Mouse (Mus musculus): Measurements from ENCODE around the gene Crtc2. TPM values are rescaled to one million over a fixed set of nuclear protein-coding genes. Genes with fewer than 3 reads are reported as not detected.

The Crtc2 gene
- polyA plus RNA-seq, 1 experiment from 2014 or later, result 23.7 TPM

- H3K4me2 ChIP-seq, result no peak overlapping the region
- no peaks in the 10 kb centered on the region for H3K9me3 ChIP-seq
- 90% methylated on average over 4 of the region's 4 CpGs for WGBS
- H3K27me3 ChIP-seq, result no peaks in the 10 kb centered on the region
- peaks cover 23% of the 10 kb centered on the region for H3K4me1 ChIP-seq (replicated peaks)
- peaks cover 66% of the 10 kb centered on the region for H3K36me3 ChIP-seq
- ATAC-seq (ENCODE audit: low read depth), result no peak
- H3K4me3 ChIP-seq, result no peak overlapping the region
- H3K9ac ChIP-seq, result no peak overlapping the region
- no peak overlapping the region for H3K27ac ChIP-seq (replicated peaks)
These were observed 4.6 kb downstream of the Crtc2 start for GRCm38 (mm10) chr3:90258521-90258920.

DNA sequence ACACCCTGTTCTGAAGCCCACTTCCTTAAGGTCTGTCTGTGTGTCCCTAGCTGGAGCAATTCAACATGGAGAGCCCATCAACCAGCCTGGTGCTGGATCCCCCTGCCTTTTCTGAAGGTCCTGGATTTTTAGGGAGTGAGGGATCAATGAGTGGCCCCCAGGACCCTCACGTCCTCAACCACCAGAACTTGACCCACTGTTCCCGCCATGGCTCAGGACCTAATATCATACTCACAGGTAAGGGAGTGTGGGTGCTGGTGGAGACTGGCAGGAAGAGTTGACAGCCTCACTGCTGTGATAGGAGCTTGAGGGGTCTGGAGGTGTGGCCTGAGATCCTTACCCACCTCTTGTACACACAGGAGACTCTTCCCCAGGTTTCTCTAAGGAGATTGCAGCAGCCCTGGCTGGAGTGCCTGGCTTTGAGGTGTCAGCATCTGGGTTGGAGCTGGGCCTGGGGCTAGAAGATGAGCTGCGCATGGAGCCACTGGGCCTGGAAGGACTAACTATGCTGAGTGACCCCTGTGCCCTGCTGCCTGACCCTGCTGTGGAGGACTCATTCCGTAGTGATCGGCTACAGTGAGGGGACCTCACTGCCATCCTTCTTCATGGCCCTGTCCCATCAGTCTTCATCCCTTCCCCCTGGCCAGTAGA, 9.3 kb downstream of the Crtc2 start:
- Histone ChIP-seq H3K4me2 (no peak overlapping the region), H3K9ac (no peak overlapping the region), H3K4me1 (replicated peaks) (peaks cover 11% of the 10 kb centered on the region), H3K36me3 (peaks cover 60% of the 10 kb centered on the region), H3K27ac (replicated peaks) (no peak overlapping the region), H3K4me3 (no peak overlapping the region), H3K27me3 (no peaks in the 10 kb centered on the region), H3K9me3 (no peaks in the 10 kb centered on the region)
- no peak for ATAC-seq (ENCODE audit: low read depth)
- WGBS, result 90% methylated on average over 5 of the region's 5 CpGs

DNA sequence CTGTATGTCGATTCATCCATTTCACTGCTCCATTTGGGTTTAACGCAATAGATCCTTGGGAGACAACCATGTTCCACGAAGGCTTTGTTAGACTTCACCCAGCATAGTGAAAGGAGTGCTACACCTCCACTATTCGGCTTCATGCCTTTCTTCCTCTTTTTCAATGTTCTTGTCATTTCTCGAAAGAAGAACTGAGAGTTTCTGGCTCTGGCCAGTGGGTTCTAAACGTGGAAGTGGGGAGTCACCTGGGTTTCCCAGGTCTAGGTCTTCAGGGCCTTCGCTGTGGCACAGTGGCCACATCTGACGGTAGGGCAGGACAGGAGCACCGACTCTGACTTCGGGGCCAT, 10.7 kb downstream of the Crtc2 start:
- Histone ChIP-seq H3K4me1 (replicated peaks) (peaks cover 11% of the 10 kb centered on the region), H3K9ac (peak overlapping the region; percentile 93), H3K27ac (replicated peaks) (peak overlapping the region; percentile 96), H3K4me3 (peak overlapping the region; percentile 82), H3K36me3 (peaks cover 55% of the 10 kb centered on the region), H3K27me3 (no peaks in the 10 kb centered on the region), H3K9me3 (no peaks in the 10 kb centered on the region), H3K4me2 (peak overlapping the region; percentile 73)
- ATAC-seq (ENCODE audit: low read depth), result no peak
- 34% methylated on average over 10 of the region's 10 CpGs for WGBS

DNA sequence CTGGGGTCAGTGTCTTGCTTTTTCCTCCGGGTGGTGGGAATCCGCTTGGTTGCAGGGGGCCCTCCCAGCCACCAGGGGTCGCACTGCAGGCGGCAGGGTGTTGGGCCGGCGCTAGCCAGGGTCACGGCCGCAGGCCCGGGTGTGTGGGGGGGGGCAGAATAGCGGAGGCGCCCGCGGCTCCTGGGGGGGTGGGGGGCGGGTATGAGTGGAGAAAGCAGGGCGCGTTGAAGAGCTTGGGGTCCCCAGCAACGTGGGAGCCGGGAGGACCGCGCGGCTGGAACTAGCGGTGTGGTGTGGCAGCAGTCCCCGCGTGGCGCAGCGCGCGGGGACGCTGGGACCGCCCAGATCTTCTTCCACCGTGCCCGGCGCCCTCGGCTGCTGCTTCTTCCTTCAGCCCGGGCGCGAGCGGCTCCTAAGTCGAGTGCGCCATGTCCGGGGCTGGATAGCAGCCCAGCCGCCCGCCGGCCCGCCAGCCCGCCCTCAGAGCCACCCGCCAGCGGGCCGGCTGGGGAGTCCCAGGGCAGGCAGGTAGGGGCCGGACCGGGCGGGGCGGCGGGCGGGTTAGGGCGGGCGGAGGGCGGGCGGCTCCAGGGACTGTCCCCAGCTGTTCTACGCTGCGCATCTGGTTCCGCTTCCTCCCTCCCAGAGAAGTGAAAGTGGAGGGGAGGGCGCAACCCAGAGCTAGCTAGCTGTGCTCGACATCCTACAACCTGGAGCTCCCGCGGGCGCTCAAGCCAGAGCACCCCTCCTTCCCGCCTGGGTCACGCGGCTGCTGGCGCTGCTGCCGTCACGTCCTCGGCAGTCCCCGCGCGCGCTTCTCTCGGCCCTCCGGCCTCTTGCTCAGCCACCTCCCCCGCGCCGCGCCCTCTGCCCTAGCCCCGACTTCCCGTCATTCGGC, 11.3 kb downstream of the Crtc2 start, which contains the start of gene Dennd4b:
Dennd4b (plus strand) TSS at position 152 of the 898 bp plus-strand sequence.
- under 1% methylated on average over 62 of the region's 87 CpGs for WGBS
- Histone ChIP-seq H3K9me3 (no peaks in the 10 kb centered on the region), H3K4me2 (peak within 1 kb of the TSS; percentile 73), H3K4me1 (replicated peaks) (peaks cover 11% of the 10 kb centered on the region), H3K36me3 (peaks cover 50% of the 10 kb centered on the region), H3K27ac (replicated peaks) (peak within 1 kb of the TSS; percentile 96), H3K27me3 (no peaks in the 10 kb centered on the region), H3K9ac (peak within 1 kb of the TSS; percentile 93), H3K4me3 (peak within 1 kb of the TSS; percentile 82)
- peak; percentile 87 for ATAC-seq (ENCODE audit: low read depth)

GRCm38 (mm10) chr3:90265932-90266741, 12.2 kb downstream of the Crtc2 start:
- ATAC-seq (ENCODE audit: low read depth), result peak; percentile 51
- H3K9me3 ChIP-seq, result no peaks in the 10 kb centered on the region
- peak overlapping the region; percentile 96 for H3K27ac ChIP-seq (replicated peaks)
- H3K9ac ChIP-seq, result peak overlapping the region; percentile 93
- peaks cover 50% of the 10 kb centered on the region for H3K36me3 ChIP-seq
- H3K4me1 ChIP-seq (replicated peaks), result peaks cover 11% of the 10 kb centered on the region
- peak overlapping the region; percentile 82 for H3K4me3 ChIP-seq
- no peaks in the 10 kb centered on the region for H3K27me3 ChIP-seq
- peak overlapping the region; percentile 73 for H3K4me2 ChIP-seq
- WGBS, result 29% methylated on average over 16 of the region's 16 CpGs

DNA sequence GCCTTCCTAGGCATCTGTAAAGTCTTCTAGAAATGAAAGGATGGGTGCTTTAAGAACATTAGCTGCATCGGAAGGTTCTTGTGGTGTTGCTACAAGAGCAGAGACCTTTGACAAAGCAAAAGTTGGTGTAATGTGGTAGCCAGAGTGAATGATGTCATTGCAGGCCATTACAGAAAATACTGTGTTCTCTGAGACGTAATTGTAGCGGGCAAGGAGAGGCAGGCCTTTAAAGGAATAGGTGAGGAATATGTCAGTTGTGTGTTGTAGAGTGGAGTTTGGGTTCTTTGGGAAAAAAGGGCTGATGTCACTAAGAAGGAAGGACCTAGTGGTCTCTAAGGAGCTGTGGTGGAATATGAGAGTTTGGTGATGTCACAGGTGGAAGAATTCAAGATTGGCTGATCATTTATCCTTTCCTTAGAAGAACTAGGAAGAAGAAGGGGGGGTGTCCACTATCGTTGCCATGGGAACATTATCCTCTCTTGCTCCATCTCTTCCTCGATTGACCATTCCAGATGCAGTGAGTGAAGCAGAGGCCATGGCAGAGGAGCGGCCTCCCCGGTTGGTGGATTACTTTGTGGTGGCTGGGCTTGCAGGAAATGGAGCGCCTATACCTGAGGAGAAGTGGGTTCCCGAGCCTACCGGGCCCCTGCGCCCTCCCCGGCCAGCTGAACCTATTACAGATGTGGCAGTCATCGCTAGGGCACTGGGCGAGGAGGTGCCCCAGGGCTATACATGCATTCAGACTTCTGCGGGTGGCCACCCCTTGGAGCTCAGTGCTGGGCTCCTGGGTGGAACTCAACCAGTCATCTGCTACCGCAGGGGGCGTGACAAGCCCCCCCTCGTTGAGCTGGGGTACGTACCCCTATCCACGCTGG, 13.2 kb downstream of the Crtc2 start:
- 0 out of 2 replicates have a peak overlapping the region, but pooled peaks have one; percentile 93 for H3K9ac ChIP-seq
- H3K4me2 ChIP-seq, result peak overlapping the region; percentile 73; the same call in 1 of the 2 replicates
- peaks cover 11% of the 10 kb centered on the region for H3K4me1 ChIP-seq (replicated peaks)
- H3K27ac ChIP-seq (replicated peaks), result no peak overlapping the region; the same call in 1 of the 2 replicates
- peaks cover 49% of the 10 kb centered on the region for H3K36me3 ChIP-seq
- H3K9me3 ChIP-seq, result no peaks in the 10 kb centered on the region
- no peak for ATAC-seq (ENCODE audit: low read depth)
- 93% methylated on average over 20 of the region's 20 CpGs for WGBS
- no peaks in the 10 kb centered on the region for H3K27me3 ChIP-seq
- 0 out of 2 replicates have a peak overlapping the region, but pooled peaks have one; percentile 82 for H3K4me3 ChIP-seq

DNA sequence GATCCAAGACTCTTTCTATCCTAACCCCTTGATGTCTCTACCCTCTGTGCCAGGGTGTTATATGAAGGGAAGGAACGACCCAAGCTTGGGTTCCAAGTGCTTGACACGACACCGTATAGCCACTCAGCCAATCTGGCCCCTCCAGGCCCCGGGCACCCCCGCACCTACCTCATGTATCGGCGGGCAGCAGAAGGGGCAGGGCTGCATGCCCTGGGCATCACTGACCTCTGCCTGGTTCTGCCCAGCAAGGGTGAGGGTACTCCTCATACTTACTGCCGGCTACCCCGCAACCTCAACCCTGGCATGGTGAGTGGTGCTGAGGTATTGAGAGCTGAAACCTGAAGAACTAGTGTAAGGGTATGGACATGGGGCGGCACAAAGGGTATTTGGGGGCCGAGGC, 14.2 kb downstream of the Crtc2 start:
- H3K4me3 ChIP-seq, result no peak overlapping the region
- ATAC-seq (ENCODE audit: low read depth), result no peak
- H3K9ac ChIP-seq, result no peak overlapping the region
- no peaks in the 10 kb centered on the region for H3K27me3 ChIP-seq
- peaks cover 11% of the 10 kb centered on the region for H3K4me1 ChIP-seq (replicated peaks)
- H3K27ac ChIP-seq (replicated peaks), result no peak overlapping the region
- H3K4me2 ChIP-seq, result no peak overlapping the region
- H3K36me3 ChIP-seq, result peaks cover 49% of the 10 kb centered on the region
- 95% methylated on average over 11 of the region's 11 CpGs for WGBS
- no peaks in the 10 kb centered on the region for H3K9me3 ChIP-seq

DNA sequence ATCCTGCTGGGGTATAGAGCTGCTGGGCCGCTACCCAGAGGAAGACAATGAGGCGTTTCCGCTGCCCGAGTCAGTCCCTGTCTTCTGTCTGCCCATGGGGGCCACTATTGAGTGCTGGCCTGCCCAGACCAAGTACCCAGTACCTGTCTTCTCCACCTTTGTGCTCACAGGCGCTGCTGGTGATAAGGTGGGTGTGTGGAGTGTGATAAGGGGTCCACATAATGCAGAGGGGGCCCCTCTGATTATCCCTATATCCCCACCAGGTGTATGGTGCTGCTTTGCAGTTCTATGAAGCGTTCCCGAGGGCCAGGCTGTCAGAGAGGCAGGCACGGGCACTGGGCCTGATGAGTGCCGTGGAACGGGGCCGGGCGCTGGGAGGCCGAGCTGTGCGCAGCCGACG, 15.0 kb downstream of the Crtc2 start:
- H3K4me1 ChIP-seq (replicated peaks), result peaks cover 11% of the 10 kb centered on the region
- no peak overlapping the region for H3K9ac ChIP-seq
- no peak for ATAC-seq (ENCODE audit: low read depth)
- H3K27ac ChIP-seq (replicated peaks), result no peak overlapping the region
- no peak overlapping the region for H3K4me3 ChIP-seq
- H3K36me3 ChIP-seq, result peaks cover 49% of the 10 kb centered on the region
- H3K4me2 ChIP-seq, result no peak overlapping the region
- no peaks in the 10 kb centered on the region for H3K27me3 ChIP-seq
- no peaks in the 10 kb centered on the region for H3K9me3 ChIP-seq
- WGBS, result 87% methylated on average over 16 of the region's 16 CpGs

GRCm38 (mm10) chr3:90270784-90271183, 16.8 kb downstream of the Crtc2 start:
- 94% methylated on average over 8 of the region's 8 CpGs for WGBS
- Histone ChIP-seq H3K9me3 (no peaks in the 10 kb centered on the region), H3K36me3 (peaks cover 60% of the 10 kb centered on the region), H3K9ac (no peak overlapping the region), H3K4me2 (no peak overlapping the region), H3K4me1 (replicated peaks) (peaks cover 11% of the 10 kb centered on the region), H3K27me3 (no peaks in the 10 kb centered on the region), H3K4me3 (no peak overlapping the region), H3K27ac (replicated peaks) (no peak overlapping the region)
- no peak for ATAC-seq (ENCODE audit: low read depth)

- H3K27ac ChIP-seq (replicated peaks), result no peak overlapping the region
- H3K36me3 ChIP-seq, result peaks cover 73% of the 10 kb centered on the region
- H3K4me1 ChIP-seq (replicated peaks), result no peaks in the 10 kb centered on the region
- no peaks in the 10 kb centered on the region for H3K27me3 ChIP-seq
- H3K9ac ChIP-seq, result no peak overlapping the region
- H3K4me3 ChIP-seq, result no peak overlapping the region
- WGBS, result 69% methylated on average over 9 of the region's 9 CpGs
- H3K4me2 ChIP-seq, result no peak overlapping the region
- ATAC-seq (ENCODE audit: low read depth), result no peak
- H3K9me3 ChIP-seq, result no peaks in the 10 kb centered on the region
These were observed 18.2 kb downstream of the Crtc2 start for GRCm38 (mm10) chr3:90272170-90272569.

DNA sequence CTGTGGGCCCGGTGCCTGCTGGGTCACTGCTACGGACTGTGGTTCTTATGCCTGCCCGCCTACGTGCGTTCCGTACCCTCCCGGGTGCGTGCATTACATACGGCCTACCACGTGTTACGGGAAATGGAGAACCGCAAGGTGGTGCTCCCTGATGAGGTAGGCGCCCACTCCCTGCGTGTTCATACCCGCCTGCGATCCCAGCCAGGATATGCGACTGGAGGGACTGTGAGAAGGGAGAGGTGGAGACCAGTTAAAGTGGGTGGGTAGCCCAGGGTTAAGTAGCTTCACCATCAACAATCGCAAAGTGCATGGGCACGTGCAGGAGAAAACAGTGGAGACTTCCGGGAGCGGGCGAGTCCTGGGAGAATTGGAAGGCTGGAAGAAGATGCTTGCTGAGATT, 19.9 kb downstream of the Crtc2 start:
- no peak overlapping the region for H3K9ac ChIP-seq
- no peaks in the 10 kb centered on the region for H3K9me3 ChIP-seq
- 93% methylated on average over 22 of the region's 22 CpGs for WGBS
- no peaks in the 10 kb centered on the region for H3K27me3 ChIP-seq
- no peak overlapping the region for H3K4me2 ChIP-seq
- no peak overlapping the region for H3K4me3 ChIP-seq
- H3K27ac ChIP-seq (replicated peaks), result no peak overlapping the region
- H3K36me3 ChIP-seq, result peaks cover 85% of the 10 kb centered on the region
- ATAC-seq (ENCODE audit: low read depth), result no peak
- no peaks in the 10 kb centered on the region for H3K4me1 ChIP-seq (replicated peaks)
